Mouse (Mus musculus): ENCODE results near the gene Cog7.

Gene Cog7

DNA sequence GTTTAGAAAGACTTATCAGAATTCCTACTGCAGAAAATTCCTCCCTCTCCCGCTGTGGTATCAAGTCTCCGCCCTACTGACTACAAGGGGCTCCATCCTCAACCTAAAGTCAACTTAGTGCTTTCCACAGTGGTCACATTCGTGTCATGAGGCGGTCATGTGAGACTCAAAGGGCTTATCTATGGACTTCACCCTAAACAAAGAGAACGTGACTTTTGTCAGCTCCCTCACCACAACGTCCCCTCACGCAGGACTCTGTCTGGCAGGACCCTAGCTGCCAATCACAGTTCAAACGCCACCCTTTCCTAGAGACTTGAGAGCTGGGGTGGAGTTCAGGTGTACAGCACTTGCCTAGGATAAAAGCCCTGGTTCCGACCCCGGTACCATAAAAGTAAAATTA is 31.4 kb upstream of the Cog7 start:
- H3K9me3 ChIP-seq (ENCODE audit: low read length) = no peaks in the 10 kb centered on the region
- peaks cover 58% of the 10 kb centered on the region for H3K4me1 ChIP-seq (replicated peaks; ENCODE audit: low read depth, low read length)
- TF ChIP-seq POU5F1 (IDR thresholded peaks at IDR 0.05; ENCODE audit: borderline replicate concordance, low read length) (no peak), NANOG (IDR thresholded peaks at IDR 0.05; ENCODE audit: borderline replicate concordance, low read length) (no peak), CTCF (conservative IDR thresholded peaks at IDR 0.05; ENCODE audit: low read length) (no peak)
- H3K4me3 ChIP-seq (replicated peaks; ENCODE audit: low read length) = no peak overlapping the region
- peaks cover 78% of the 10 kb centered on the region for H3K36me3 ChIP-seq (ENCODE audit: insufficient read depth, low read length)
- no peaks in the 10 kb centered on the region for H3K27me3 ChIP-seq (ENCODE audit: insufficient read depth, low read length)

DNA sequence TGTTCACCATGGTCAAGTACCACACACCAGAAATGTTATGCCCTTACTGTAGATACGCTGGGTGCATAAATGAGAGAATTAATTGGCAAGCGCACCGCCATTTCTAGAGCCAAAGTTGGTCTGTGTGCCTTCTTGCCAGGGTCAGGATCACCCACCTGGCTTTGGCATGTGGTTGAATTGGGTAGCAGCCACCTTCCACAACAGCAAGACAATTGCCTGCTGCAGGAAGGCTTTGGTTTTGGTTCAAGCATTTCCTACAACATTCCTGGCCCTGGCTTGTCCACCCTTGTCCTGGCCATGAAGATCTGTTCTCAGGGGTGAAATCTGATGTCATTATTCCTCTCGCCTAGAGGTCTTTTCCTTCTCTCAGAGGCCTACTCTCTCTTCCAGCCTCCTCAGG is 30.9 kb upstream of the Cog7 start:
- no peak for TF ChIP-seq POU5F1 (IDR thresholded peaks at IDR 0.05; ENCODE audit: borderline replicate concordance, low read length)
- TF ChIP-seq CTCF (conservative IDR thresholded peaks at IDR 0.05; ENCODE audit: low read length) = no peak
- no peak for TF ChIP-seq NANOG (IDR thresholded peaks at IDR 0.05; ENCODE audit: borderline replicate concordance, low read length)
- Histone ChIP-seq H3K36me3 (ENCODE audit: insufficient read depth, low read length) (peaks cover 80% of the 10 kb centered on the region), H3K27me3 (ENCODE audit: insufficient read depth, low read length) (no peaks in the 10 kb centered on the region), H3K4me1 (replicated peaks; ENCODE audit: low read depth, low read length) (peaks cover 53% of the 10 kb centered on the region), H3K9me3 (ENCODE audit: low read length) (no peaks in the 10 kb centered on the region), H3K4me3 (replicated peaks; ENCODE audit: low read length) (no peak overlapping the region)

GRCm38 (mm10) chr7:122000396-122000795 is 18.9 kb upstream of the Cog7 start:
- Histone ChIP-seq H3K9me3 (ENCODE audit: low read length) (no peaks in the 10 kb centered on the region), H3K4me1 (replicated peaks; ENCODE audit: low read depth, low read length) (peaks cover 26% of the 10 kb centered on the region), H3K4me3 (replicated peaks; ENCODE audit: low read length) (no peak overlapping the region), H3K27me3 (ENCODE audit: insufficient read depth, low read length) (no peaks in the 10 kb centered on the region), H3K36me3 (ENCODE audit: insufficient read depth, low read length) (peaks cover 98% of the 10 kb centered on the region)
- TF ChIP-seq NANOG (IDR thresholded peaks at IDR 0.05; ENCODE audit: borderline replicate concordance, low read length) = no peak

DNA sequence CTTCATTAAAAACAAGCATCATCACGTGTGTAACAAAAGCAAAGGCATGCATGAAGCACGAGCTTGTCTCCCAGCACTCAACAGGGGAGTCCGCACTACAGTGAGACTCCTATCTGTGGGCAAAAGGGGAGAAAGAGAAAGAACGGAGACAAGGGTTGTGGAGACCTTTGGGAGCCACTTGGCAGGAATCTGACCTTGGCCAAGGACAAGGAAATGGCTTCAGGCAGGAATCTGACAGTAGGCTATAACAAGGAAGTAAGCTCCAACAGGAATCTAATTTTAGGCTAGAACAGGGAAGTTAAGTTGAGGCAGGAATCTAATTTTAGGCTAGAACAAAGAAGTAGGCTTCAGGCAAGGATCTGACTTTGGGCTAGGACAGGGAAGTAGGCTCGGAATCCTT is 14.4 kb upstream of the Cog7 start:
- no peak overlapping the region for H3K4me3 ChIP-seq (replicated peaks; ENCODE audit: low read length)
- peaks cover 20% of the 10 kb centered on the region for H3K4me1 ChIP-seq (replicated peaks; ENCODE audit: low read depth, low read length)
- no peaks in the 10 kb centered on the region for H3K9me3 ChIP-seq (ENCODE audit: low read length)
- no peak for TF ChIP-seq POU5F1 (IDR thresholded peaks at IDR 0.05; ENCODE audit: borderline replicate concordance, low read length)
- no peaks in the 10 kb centered on the region for H3K27me3 ChIP-seq (ENCODE audit: insufficient read depth, low read length)
- peaks cover 97% of the 10 kb centered on the region for H3K36me3 ChIP-seq (ENCODE audit: insufficient read depth, low read length)

DNA sequence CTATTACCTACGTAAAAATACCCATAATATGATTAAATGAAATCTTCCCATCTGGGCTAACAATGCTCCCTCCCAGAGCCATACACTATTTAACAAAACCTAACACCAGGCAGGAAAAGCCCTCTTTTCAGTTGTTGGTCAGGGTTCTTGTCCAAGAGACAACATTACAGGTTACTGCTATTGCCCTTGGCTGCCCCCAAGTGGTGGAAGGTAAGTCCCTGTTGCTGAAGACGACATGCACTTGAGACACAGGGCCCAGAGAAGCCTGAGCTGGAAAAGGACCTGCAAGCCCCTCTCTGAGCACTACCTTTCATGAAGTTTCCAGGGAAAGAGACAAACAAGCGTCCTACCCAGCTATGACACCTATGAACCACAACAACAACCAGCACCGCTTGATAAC is 6.5 kb downstream of the Cog7 start:
- H3K4me1 ChIP-seq (replicated peaks; ENCODE audit: low read depth, low read length) = no peaks in the 10 kb centered on the region; the same call in 1 of the 2 replicates
- H3K36me3 ChIP-seq (ENCODE audit: insufficient read depth, low read length) = peaks cover 74% of the 10 kb centered on the region
- no peaks in the 10 kb centered on the region for H3K27me3 ChIP-seq (ENCODE audit: insufficient read depth, low read length)
- H3K9me3 ChIP-seq (ENCODE audit: low read length) = no peaks in the 10 kb centered on the region
- TF ChIP-seq CTCF (conservative IDR thresholded peaks at IDR 0.05; ENCODE audit: low read length) = peak; percentile 83
- no peak for TF ChIP-seq NANOG (IDR thresholded peaks at IDR 0.05; ENCODE audit: borderline replicate concordance, low read length)
- H3K4me3 ChIP-seq (replicated peaks; ENCODE audit: low read length) = no peak overlapping the region

DNA sequence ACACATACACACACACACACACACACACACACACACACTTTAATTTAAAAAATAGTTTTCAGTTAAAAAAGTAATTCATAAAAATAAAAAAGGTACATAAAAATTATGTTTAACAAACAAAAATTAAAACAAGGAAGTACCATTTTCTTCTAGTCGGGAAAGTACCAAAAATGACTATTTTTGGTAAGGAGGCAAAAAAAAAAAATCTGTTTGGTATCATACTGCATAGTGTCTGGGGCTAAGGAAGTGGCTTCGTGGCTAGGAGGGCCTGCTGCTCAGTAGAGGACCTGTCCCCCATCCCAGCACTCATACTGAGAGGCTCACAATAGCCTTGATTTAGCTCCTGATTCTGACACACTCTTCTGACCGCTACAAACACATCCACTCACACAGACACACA is 9.8 kb downstream of the Cog7 start:
- no peaks in the 10 kb centered on the region for H3K9me3 ChIP-seq (ENCODE audit: low read length)
- no peak overlapping the region for H3K4me3 ChIP-seq (replicated peaks; ENCODE audit: low read length)
- H3K36me3 ChIP-seq (ENCODE audit: insufficient read depth, low read length) = peaks cover 71% of the 10 kb centered on the region
- H3K4me1 ChIP-seq (replicated peaks; ENCODE audit: low read depth, low read length) = no peaks in the 10 kb centered on the region
- TF ChIP-seq CTCF (conservative IDR thresholded peaks at IDR 0.05; ENCODE audit: low read length) (no peak), NANOG (IDR thresholded peaks at IDR 0.05; ENCODE audit: borderline replicate concordance, low read length) (no peak), POU5F1 (IDR thresholded peaks at IDR 0.05; ENCODE audit: borderline replicate concordance, low read length) (no peak)
- no peaks in the 10 kb centered on the region for H3K27me3 ChIP-seq (ENCODE audit: insufficient read depth, low read length)

- no peaks in the 10 kb centered on the region for H3K9me3 ChIP-seq (ENCODE audit: low read length)
- no peaks in the 10 kb centered on the region for H3K4me1 ChIP-seq (replicated peaks; ENCODE audit: low read depth, low read length)
- H3K27me3 ChIP-seq (ENCODE audit: insufficient read depth, low read length) = no peaks in the 10 kb centered on the region
- H3K4me3 ChIP-seq (replicated peaks; ENCODE audit: low read length) = no peak overlapping the region
- H3K36me3 ChIP-seq (ENCODE audit: insufficient read depth, low read length) = peaks cover 65% of the 10 kb centered on the region
- TF ChIP-seq CTCF (conservative IDR thresholded peaks at IDR 0.05; ENCODE audit: low read length) (no peak), NANOG (IDR thresholded peaks at IDR 0.05; ENCODE audit: borderline replicate concordance, low read length) (no peak), POU5F1 (IDR thresholded peaks at IDR 0.05; ENCODE audit: borderline replicate concordance, low read length) (no peak)
Measured at GRCm38 (mm10) chr7:121970250-121970649, 11.3 kb downstream of the Cog7 start.

- Histone ChIP-seq H3K4me3 (replicated peaks; ENCODE audit: low read length) (no peak overlapping the region), H3K27me3 (ENCODE audit: insufficient read depth, low read length) (no peaks in the 10 kb centered on the region), H3K4me1 (replicated peaks; ENCODE audit: low read depth, low read length) (no peaks in the 10 kb centered on the region), H3K9me3 (ENCODE audit: low read length) (no peaks in the 10 kb centered on the region), H3K36me3 (ENCODE audit: insufficient read depth, low read length) (peaks cover 59% of the 10 kb centered on the region)
- TF ChIP-seq POU5F1 (IDR thresholded peaks at IDR 0.05; ENCODE audit: borderline replicate concordance, low read length) (no peak), CTCF (conservative IDR thresholded peaks at IDR 0.05; ENCODE audit: low read length) (no peak), NANOG (IDR thresholded peaks at IDR 0.05; ENCODE audit: borderline replicate concordance, low read length) (no peak)
Measured at GRCm38 (mm10) chr7:121968816-121969215, 12.7 kb downstream of the Cog7 start.

DNA sequence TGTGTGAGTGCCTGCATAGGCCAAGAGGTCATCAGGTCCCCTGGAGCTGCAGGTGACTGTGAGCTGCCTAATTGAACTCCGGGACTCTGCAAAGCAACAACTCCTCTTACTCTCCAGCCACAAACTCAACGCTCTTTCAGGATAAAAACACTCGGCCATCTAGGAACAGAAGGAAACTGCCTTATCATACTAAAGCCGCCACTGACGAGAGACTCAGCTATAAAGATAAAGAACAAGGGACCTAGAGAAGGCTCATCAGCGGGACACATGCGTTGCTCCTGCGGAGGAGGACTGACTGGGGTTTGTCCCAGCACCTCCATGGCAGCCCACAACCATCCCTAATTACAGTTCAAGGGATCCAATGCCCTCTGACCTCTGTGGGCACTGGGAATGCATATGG is 13.3 kb downstream of the Cog7 start:
- TF ChIP-seq NANOG (IDR thresholded peaks at IDR 0.05; ENCODE audit: borderline replicate concordance, low read length) = no peak
- no peak for TF ChIP-seq CTCF (conservative IDR thresholded peaks at IDR 0.05; ENCODE audit: low read length)
- no peak for TF ChIP-seq POU5F1 (IDR thresholded peaks at IDR 0.05; ENCODE audit: borderline replicate concordance, low read length)
- no peaks in the 10 kb centered on the region for H3K27me3 ChIP-seq (ENCODE audit: insufficient read depth, low read length)

More for the DNA sequence above, 13.3 kb downstream of the Cog7 start:
- Histone ChIP-seq H3K4me1 (replicated peaks; ENCODE audit: low read depth, low read length) (peaks cover 3% of the 10 kb centered on the region), H3K36me3 (ENCODE audit: insufficient read depth, low read length) (peaks cover 56% of the 10 kb centered on the region), H3K4me3 (replicated peaks; ENCODE audit: low read length) (no peak overlapping the region), H3K9me3 (ENCODE audit: low read length) (no peaks in the 10 kb centered on the region)

Data from E14TG2a.4 (cell line).